Mouse (Mus musculus): ENCODE results near the gene Slc30a3.

Gene Slc30a3

DNA sequence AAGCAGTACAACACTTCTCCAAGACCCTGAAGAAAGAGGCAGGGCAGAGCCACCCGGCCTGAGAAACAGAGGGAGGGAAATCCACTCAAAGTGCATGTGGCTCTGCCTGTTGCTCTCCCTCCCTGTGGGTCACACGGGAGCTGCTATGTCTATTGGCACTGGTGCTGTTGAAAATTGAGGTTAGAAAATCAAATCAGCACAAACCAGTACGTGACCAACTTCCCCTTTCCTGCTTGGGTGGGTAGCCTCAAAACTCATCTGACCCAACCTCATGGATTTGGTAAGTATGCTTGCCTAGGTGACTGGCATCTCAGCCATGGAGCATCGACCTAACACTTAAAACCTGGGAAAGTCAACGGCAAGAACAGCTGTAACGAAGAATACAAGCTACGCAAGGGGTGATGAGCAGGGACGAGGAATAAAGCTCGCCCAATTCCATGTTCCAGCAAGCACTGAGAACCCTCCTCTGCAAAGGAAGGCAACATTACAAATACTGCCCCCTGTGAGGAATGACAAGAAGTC is 2.2 kb downstream of the Slc30a3 start, which contains the start of gene Dnajc5g:
Gene Dnajc5g (plus strand): TSS at position 472 of the 522 bp plus-strand sequence.
- ChIA-PET POLR2A (interaction anchor here in 3 of 4 experiments (1.1 to 6.0 kb wide), 9 partner anchors 11 to 156 kb away, joined by 3 to 53 read pairs (median 5); partner anchors contain the start of gene Trim54 (in 2 of the 3)), CTCF (interaction anchor here in 2 of 4 experiments (0.6 to 1.8 kb wide), 5 partner anchors 11 to 106 kb away, joined by 3 to 7 read pairs (median 4); partner anchors contain the start of gene Trim54 (in 1 of the 2))

DNA sequence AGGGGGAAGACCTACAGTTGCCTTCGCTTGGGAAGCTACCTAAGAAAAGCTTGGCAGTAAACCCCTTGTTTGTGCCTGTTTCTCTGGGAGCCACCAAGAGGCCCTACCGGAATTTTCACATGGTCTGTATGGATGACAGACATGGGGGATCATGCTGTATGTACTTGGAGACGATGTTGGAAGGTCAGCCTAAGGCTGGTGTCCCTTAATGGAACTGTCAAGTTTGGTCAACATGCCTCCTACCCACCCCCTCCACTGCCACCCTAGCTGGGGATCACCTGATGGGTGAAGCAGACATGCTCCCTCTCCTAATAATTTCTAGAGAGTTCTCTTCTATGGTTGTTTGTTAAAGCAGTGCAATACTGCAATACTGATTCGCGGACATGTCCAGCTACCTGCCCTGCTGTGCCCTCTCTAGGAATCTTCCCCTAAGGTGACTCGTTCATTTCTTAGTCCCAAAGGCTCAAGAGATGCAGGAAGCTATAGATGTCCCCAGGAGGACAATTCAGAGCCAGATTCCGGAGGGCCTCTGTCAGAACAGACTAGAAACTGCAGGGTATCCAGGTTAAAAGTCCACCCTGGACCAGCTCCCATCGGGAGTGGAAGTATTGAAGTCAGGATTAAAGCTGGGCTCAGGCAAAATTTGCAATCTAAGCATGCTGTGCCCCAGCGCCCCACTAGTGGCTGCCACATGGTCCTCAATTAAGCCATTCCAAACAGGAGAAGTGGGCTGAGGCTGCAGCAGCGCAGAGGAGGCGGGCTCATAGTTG is 12.1 kb downstream of the Slc30a3 start:
- POLR2A ChIA-PET, result interaction anchor here (0.5 to 7.6 kb wide), 37 partner anchors 9 to 384 kb away, joined by 3 to 63 read pairs (median 4); partner anchors contain the start of genes Atraid (in 3 of the 4), Slc5a6 (in 3 of the 4), Trim54 (in 3 of the 4) and Cad (in 2 of the 4)

DNA sequence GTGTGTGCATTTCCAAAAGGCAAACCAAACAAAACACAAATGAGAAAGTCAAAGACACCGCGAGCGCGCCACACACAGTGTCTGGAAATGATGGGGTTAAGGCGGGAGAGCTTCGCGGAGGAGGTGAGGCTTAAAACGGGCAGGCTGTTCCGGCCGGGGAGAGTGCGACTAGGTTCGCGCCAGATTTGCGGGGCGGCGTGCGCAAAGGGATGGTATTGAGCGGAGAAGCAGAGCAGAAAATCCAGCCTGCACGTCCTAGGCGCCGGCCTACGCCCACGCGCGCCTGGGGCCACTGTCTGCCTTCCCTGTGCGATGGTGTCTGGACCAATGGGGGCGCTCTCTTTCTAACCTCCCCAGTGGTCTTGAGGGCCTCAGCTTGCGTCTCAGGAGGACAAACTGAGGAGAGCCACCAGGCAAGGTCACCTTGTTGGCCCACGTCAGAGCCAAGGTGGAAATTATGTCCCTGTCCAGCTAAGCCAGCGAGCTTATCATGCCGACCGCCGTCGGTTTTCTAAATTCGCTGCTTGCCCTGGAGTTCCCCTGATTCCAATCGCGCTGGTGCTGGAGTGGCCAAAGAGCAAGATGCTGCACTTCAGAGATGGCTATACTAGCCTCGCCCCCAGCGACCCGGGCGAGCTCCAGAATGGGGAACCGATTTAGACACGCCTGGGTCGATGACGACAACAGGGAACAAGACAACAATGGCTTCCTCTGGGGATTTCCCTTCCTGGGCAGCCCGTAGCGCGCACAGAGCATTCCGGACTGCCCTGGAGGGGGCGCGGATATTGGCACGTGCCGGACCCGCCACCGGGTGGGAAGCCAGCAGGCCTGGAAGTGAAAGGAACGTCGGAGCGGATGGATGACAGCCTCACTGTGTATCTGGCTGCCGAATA is 13.0 kb downstream of the Slc30a3 start:
- ChIA-PET POLR2A (interaction anchor here in 3 of 4 experiments (0.7 to 7.6 kb wide), 39 partner anchors 8 to 384 kb away, joined by 3 to 63 read pairs (median 4); partner anchors contain the start of genes Atraid (in 3 of the 3), Slc5a6 (in 3 of the 3), Trim54 (in 3 of the 3) and Cad (in 2 of the 3)), CTCF (interaction anchor here (0.5 to 2.6 kb wide), 15 partner anchors 13 to 493 kb away, joined by 3 to 20 read pairs (median 4); partner anchors contain the start of genes Atraid (in 2 of the 4), Slc5a6 (in 2 of the 4), Trim54 (in 2 of the 4) and Slc30a3 (in 1 of the 4))

More for the DNA sequence above, 12.1 kb downstream of the Slc30a3 start:
- CTCF ChIA-PET, result interaction anchor here in 3 of 4 experiments (0.6 to 2.6 kb wide), 10 partner anchors 12 to 354 kb away, joined by 3 to 20 read pairs (median 4); partner anchors contain the start of genes Atraid (in 1 of the 3), Slc30a3 (in 1 of the 3), Slc5a6 (in 1 of the 3) and Trim54 (in 1 of the 3)

DNA sequence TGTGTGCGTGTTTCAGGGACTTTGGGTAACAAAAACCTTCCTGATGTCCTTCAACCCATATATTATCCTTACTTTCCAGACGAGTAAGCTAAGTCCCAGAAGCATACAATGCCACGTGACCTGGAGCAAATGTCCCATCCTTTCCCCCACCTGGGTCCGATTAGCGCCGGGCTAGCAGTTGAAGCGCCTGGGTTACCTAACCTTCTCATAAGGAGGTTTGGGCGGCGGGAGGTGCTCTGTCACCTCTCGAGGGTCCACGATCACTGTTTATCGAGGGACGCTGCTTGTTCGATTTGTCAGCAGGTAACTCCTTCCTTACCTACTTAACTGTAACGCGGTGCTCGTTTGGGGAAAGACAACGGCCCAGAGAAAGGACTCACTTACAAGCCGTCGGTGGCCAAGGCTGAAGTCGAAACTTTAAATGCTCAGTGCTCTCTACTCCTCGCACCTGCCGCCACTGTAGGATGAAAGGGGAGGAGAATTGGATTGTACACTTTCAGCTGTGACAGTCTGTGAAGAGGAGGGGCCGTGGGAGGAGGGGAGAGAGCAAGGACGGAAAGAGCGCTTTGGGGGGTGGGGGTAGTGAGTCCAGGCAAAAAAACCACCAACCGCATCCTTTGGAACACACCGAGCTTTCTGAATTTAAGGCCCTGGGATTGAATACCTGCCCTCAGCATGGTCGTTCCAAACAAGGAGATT is 13.8 kb downstream of the Slc30a3 start:
- POLR2A ChIA-PET, result interaction anchor here in 3 of 4 experiments (0.6 to 7.6 kb wide), 29 partner anchors 10 to 139 kb away, joined by 3 to 63 read pairs (median 7); partner anchors contain the start of genes Trim54 (in 3 of the 3), Atraid (in 2 of the 3), Dnajc5g (in 2 of the 3) and Slc30a3 (in 2 of the 3)
- CTCF ChIA-PET, result interaction anchor here (0.5 to 2.6 kb wide), 10 partner anchors 13 to 494 kb away, joined by 3 to 20 read pairs (median 4); partner anchors contain the start of gene Trim54 (in 2 of the 4)

DNA sequence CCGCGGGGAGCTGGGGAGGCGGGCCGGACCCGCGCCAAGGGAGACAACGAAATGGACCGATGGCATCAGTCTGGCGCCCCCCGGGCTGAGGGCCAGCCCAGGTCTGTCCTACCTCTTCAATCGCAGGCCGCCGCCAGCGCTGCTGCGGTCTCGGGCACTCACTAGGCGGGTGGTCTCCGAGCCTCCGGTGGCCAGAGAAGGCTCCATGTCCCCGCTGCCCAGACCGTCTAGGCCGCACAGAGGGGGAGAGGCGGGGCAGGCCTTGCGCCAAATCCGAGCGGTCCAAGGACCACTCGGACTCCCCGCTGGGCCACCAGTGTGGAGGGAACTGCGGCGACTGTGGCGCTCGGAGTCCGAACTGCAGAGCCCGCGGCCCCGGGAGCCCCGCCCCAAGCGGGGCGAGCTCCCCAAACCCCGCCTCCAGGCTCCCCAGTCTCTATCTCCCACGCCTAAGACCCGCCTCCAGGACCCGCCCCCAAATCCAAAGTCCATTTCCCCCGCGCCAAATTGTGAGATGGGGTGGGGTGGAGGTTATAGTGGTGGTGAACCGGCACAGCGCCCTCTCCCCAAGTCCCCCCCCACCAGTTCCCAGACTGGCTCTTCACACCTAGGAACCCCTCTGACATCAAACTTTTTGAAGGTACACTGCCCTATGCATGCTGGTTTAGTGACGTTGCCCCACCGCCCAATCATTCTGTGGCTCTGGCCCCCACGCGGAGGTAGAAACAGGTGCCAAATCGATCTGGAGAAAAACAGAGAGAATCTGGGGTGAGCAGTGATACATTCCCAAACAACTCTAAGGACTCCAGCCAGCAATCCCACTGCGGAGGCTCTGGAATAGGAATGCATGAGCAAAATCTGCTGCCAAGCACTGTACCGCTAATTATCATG is 14.6 kb downstream of the Slc30a3 start:
- ChIA-PET CTCF (interaction anchor here in 3 of 4 experiments (0.6 to 1.0 kb wide), 9 partner anchors 9 to 1058 kb away, joined by 3 to 6 read pairs (median 3); partner anchors contain the start of genes Dnajc5g (in 1 of the 3) and Slc30a3 (in 1 of the 3)), POLR2A (interaction anchor here in 3 of 4 experiments (0.6 to 7.6 kb wide), 27 partner anchors 9 to 204 kb away, joined by 3 to 63 read pairs (median 4); partner anchors contain the start of genes Atraid (in 2 of the 3), Slc5a6 (in 2 of the 3), Trim54 (in 2 of the 3) and Dnajc5g (in 1 of the 3))

DNA sequence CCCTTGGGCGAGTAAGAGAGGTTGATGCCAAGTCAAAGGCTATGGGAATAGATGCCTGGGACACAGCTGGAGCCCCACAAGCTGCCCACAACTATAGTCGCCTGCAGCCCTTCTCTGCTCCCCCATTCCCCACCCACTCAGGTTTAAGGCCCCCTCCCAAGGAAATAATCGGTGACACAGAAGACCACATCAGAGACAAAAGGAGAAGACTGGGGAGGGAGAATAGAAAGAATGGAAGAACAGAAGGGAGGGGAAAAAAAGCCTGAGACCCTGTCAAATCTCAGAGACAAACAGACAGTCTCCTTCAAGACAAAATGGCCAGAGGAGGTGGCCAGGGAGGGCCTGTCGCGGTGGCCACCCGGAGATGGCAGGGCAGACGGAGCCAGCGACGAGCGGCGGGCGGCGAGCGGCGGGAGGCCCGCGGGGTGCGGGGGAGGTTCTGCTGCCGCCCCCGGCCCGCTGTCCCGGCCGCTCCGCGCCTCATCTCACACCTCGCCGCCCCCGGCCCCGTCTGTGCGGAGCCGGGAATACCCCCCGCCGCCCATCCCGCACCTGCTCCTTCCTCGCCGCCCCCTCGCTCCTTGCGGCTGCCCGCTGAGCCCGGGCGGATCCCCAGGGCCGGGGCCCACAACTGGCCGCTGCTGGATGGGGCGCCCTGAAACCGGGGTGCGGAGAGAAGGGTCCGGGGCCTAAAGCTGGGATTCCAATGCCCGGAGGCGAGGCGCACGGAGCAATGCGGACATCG is 15.6 kb downstream of the Slc30a3 start:
- ChIA-PET CTCF (no interaction called here), POLR2A (interaction anchor here in 2 of 4 experiments (0.6 to 7.6 kb wide), 10 partner anchors 9 to 137 kb away, joined by 3 to 63 read pairs (median 12); partner anchors contain the start of genes Trim54 (in 2 of the 2), Atraid (in 1 of the 2), Gm29609 (in 1 of the 2) and Gtf3c2 (in 1 of the 2))

DNA sequence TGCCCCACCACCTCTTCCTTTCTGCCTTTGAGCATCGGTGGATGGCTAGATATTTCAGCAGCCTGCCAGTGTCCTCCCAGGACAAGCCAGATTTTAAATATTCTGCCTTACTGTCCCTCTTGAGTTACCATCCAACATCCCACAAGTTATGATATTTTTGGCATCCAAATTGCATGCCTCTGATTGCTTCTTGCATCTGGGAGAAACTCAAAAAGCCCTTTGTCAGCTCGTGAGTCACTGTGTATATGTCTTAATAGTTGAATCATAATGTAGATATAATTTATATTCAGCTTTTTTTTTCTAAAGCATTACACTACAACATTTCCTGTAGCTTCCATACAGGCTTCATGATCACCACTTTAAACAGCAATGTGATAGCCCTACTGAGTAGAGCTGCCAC is 20.9 kb downstream of the Slc30a3 start:
- POLR2A ChIA-PET, result interaction anchor here in 3 of 4 experiments (0.5 to 1.5 kb wide), 5 partner anchors 8 to 578 kb away, joined by 3 to 4 read pairs (median 4); no protein-coding TSS in a partner anchor
- CTCF ChIA-PET, result interaction anchor here in 2 of 4 experiments (1.5 to 6.1 kb wide), 3 partner anchors 11 to 39 kb away, joined by 4 to 22 read pairs (median 4); no protein-coding TSS in a partner anchor

DNA sequence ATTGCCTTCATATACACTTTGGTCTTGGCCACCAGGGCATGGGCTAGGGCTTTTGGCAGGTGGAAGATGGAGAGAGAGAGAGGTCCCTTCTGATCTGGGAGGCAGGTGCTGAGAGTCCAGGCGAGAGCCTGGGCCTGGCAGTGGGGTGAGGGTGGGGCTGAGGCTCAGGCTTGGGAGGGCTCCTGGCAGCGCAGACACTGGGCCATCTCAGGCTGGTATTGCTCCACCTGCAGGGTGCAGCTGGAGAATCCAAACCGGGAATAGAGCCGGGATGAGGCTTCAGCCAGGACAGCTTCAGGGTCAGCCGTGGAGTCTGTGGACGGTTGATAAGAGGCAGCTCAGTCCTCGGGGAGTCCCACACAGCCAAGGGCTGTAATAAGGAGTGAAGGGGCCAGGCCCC is 21.4 kb downstream of the Slc30a3 start:
- ChIA-PET CTCF (interaction anchor here in 3 of 4 experiments (0.5 to 6.1 kb wide), 4 partner anchors 10 to 171 kb away, joined by 3 to 22 read pairs (median 4); no protein-coding TSS in a partner anchor), POLR2A (interaction anchor here in 3 of 4 experiments (0.5 to 2.4 kb wide), 7 partner anchors 9 to 40 kb away, joined by 3 to 8 read pairs (median 4); partner anchors contain the start of genes Atraid (in 1 of the 3) and Trim54 (in 1 of the 3))

DNA sequence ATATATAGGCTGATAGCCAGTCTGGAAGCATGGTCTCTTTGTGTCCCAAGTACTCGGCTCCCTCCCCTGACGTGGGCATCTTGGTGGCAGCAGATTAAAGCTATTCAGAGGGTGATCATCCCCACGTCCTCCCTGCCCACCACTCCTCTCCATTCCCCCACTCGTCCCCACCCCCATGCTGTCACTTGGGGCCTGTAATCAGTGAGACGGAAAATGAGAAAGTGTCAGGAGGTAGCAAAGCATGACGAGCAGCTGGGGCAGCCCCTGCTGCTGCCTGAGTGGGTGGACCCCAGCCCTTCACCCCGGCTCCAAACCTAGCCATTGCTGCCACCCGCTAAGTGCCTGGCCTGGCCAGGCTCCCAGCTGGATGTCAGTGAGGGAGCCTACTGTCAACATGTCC is 24.1 kb downstream of the Slc30a3 start:
- CTCF ChIA-PET, result interaction anchor here in 3 of 4 experiments (0.6 to 6.1 kb wide), 6 partner anchors 12 to 55 kb away, joined by 3 to 22 read pairs (median 4); partner anchors contain the start of genes Atraid (in 1 of the 3) and Ucn (in 1 of the 3)
- POLR2A ChIA-PET, result interaction anchor here in 3 of 4 experiments (0.6 to 5.4 kb wide), 25 partner anchors 8 to 203 kb away, joined by 3 to 40 read pairs (median 4); partner anchors contain the start of genes Slc5a6 (in 2 of the 3), Trim54 (in 2 of the 3), Atraid (in 1 of the 3) and Cad (in 1 of the 3)

DNA sequence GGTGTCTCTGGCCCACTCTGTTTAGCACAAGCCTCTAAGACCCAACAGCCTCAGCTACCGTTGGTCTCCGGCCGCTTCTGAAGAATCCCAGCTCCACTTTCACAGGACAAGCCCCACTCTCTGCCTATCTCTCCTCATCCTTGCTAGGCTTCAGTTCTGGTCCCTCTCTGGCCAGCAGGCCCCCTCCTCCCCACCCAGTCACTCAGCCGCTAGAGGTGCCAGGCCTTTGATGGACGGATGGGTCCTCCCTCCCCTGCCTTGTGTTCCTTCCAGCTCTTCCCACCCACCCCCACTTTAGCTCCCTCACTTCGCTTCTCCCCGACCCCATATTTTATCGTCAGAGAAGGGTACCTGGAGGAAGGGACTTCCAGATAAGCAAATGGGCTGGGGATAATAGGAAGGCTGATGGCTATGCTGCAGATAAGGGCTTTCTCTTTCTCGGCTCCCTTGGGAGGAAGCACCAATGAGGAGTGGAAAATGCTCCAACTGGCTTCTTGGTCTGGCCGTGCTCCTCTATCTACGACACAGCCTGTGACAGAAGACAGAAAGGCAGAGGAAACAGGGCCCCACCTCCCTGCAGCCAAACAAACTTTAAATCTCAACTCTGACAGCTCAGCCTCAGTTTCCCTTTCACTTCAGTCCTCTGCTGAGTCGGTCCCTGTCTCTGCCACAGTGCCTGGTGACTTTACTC is 25.0 kb downstream of the Slc30a3 start:
- POLR2A ChIA-PET, result interaction anchor here in 3 of 4 experiments (0.5 to 5.4 kb wide), 36 partner anchors 9 to 379 kb away, joined by 3 to 40 read pairs (median 5); partner anchors contain the start of genes Slc5a6 (in 2 of the 3), Trim54 (in 2 of the 3), Zfp513 (in 2 of the 3) and Atraid (in 1 of the 3)
- CTCF ChIA-PET, result interaction anchor here in 3 of 4 experiments (0.5 to 6.1 kb wide), 34 partner anchors 8 to 480 kb away, joined by 3 to 22 read pairs (median 5); partner anchors contain the start of genes Atraid (in 1 of the 3), Cad (in 1 of the 3) and Ucn (in 1 of the 3)

DNA sequence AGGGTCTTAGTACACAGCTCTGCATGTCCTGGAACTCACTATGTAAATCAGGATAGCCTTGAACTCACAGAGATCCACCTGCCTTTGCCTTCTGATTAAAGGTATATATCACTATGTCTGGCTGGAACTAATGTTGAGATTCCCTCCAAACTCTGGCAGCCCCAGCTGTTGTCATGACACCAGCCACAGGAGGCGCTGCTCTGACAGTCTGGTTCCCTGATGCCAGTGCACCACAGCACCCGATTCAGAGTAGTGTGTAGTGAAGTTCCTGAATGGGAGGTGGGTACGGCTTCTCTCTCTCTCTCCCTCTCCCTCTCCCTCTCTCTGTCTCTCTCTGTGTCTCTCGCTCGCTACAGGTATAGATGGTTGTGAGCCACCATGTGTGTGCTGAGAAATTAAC is 25.7 kb downstream of the Slc30a3 start:
- CTCF ChIA-PET, result interaction anchor here in 3 of 4 experiments (0.6 to 6.1 kb wide), 39 partner anchors 8 to 481 kb away, joined by 3 to 22 read pairs (median 4); partner anchors contain the start of genes Atraid (in 2 of the 3), Slc5a6 (in 2 of the 3), Cad (in 1 of the 3) and Gm29609 (in 1 of the 3)
- POLR2A ChIA-PET, result interaction anchor here in 3 of 4 experiments (0.6 to 5.4 kb wide), 32 partner anchors 9 to 174 kb away, joined by 3 to 40 read pairs (median 6); partner anchors contain the start of genes Trim54 (in 2 of the 3), Zfp513 (in 2 of the 3), Atraid (in 1 of the 3) and Cad (in 1 of the 3)

DNA sequence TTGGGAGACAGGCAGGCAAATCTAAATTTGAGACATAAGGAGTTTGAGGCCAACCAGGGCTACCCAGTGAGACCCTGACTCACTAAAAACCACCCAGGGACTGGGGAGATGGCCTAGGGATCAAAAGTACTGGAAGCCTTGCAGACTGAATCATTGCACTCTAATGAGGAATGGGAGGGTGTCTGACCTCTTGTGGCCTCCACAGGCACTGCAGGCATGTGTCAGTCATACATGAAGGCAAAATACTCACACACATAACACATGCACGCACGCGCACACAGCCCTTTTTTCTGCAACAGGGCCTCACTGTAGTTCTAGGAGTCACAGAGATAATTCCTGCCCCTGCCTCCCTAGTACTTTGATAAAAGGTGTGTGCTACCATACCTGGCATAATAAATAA is 26.7 kb downstream of the Slc30a3 start:
- ChIA-PET POLR2A (interaction anchor here (0.5 to 5.4 kb wide), 20 partner anchors 8 to 804 kb away, joined by 3 to 40 read pairs (median 5); partner anchors contain the start of genes Atraid (in 1 of the 4), Cad (in 1 of the 4), Mpv17 (in 1 of the 4) and Slc5a6 (in 1 of the 4)), CTCF (interaction anchor here (0.6 to 6.1 kb wide), 18 partner anchors 9 to 152 kb away, joined by 3 to 22 read pairs (median 6); partner anchors contain the start of genes Cad (in 2 of the 4), Atraid (in 1 of the 4), Gm29609 (in 1 of the 4) and Gtf3c2 (in 1 of the 4))

DNA sequence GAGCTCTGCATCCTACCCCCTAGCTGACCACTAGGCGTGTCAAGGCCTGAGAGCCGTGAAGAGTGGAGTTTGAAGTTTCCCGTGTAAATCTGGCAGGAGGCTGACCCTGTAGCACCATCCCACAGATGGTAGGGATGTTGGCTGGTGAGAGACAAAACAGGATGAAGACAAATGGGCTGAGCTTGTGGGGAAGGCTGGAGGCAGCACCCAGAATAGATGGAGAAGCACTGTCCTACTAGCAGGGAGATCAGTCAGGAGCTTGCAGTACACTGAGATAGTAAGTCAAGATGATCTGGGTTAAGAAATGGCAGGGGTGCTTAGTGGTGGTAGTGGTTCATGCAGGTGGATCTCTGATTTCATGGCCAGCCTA is 27.3 kb downstream of the Slc30a3 start:
- CTCF ChIA-PET, result interaction anchor here in 3 of 4 experiments (0.8 to 3.8 kb wide), 7 partner anchors 9 to 110 kb away, joined by 3 to 20 read pairs (median 6); partner anchors contain the start of genes Cad (in 2 of the 3), Atraid (in 1 of the 3) and Slc5a6 (in 1 of the 3)

More for the DNA sequence above, 27.3 kb downstream of the Slc30a3 start:
- POLR2A ChIA-PET, result interaction anchor here in 3 of 4 experiments (0.7 to 5.4 kb wide), 16 partner anchors 9 to 159 kb away, joined by 3 to 40 read pairs (median 5); partner anchors contain the start of genes Trim54 (in 2 of the 3), Atraid (in 1 of the 3), Cad (in 1 of the 3) and Slc5a6 (in 1 of the 3)
